Mouse (Mus musculus) C2C12 (cell line): ENCODE data around the gene Zfp385c. TPM values are rescaled to one million over a fixed set of nuclear protein-coding genes. Genes with fewer than 3 reads are reported as not detected.

Experiments used
- H3K27me3 ChIP-seq: one replicate; pipeline ENCODE4 v1.6.1; 2011; ENCODE audit not compliant: control insufficient read depth, insufficient read depth, insufficient read length
- H3K36me3 ChIP-seq: one replicate; pipeline ENCODE4 v1.6.1; 2011; ENCODE audit not compliant: control insufficient read depth, insufficient read depth
- H3K4me3 ChIP-seq: one replicate; pipeline ENCODE4 v1.5.1; 2011; ENCODE audit warnings: mild to moderate bottlenecking, control low read depth; ENCODE audit not compliant: poor library complexity, insufficient read depth, severe bottlenecking
- H3K79me2 ChIP-seq: one replicate; pipeline ENCODE4 v1.6.1; 2011; ENCODE audit not compliant: control insufficient read depth, insufficient read depth
- H3K79me3 ChIP-seq: one replicate; pipeline ENCODE4 v1.6.1; 2011; ENCODE audit warnings: low read depth, control low read depth
- H3ac ChIP-seq: one replicate; pipeline ENCODE3; 2011; ENCODE audit warnings: low read depth; ENCODE audit not compliant: control insufficient read depth, insufficient read length
- CEBPB ChIP-seq: IDR thresholded peaks from one replicate; pipeline ENCODE4 v1.6.1; 2011; ENCODE audit warnings: low read depth, mild to moderate bottlenecking, control low read depth, moderate library complexity
- CTCF ChIP-seq: IDR thresholded peaks from one replicate; pipeline ENCODE4 v1.5.1; 2011; ENCODE audit not compliant: control insufficient read depth, insufficient read depth, insufficient read length
- FOSL1 ChIP-seq: IDR thresholded peaks from one replicate; pipeline ENCODE4 v1.8.0; 2011; ENCODE audit warnings: mild to moderate bottlenecking, low read length; ENCODE audit not compliant: poor library complexity, insufficient read depth, severe bottlenecking
- MAX ChIP-seq: IDR thresholded peaks from one replicate; pipeline ENCODE4 v1.6.1; 2011; ENCODE audit warnings: mild to moderate bottlenecking, control low read depth
- MYOD1 ChIP-seq: IDR thresholded peaks from one replicate; pipeline ENCODE4 v1.6.1; 2011; ENCODE audit warnings: low read depth; ENCODE audit not compliant: control insufficient read depth, insufficient read length
- MYOG ChIP-seq: IDR thresholded peaks from one replicate; pipeline ENCODE4 v1.6.1; 2011; ENCODE audit not compliant: control insufficient read depth, insufficient read length; ENCODE audit errors: extremely low read depth
- USF1 ChIP-seq: IDR thresholded peaks from one replicate; pipeline ENCODE4 v1.6.1; 2011; ENCODE audit warnings: low read depth, mild to moderate bottlenecking, control low read depth, moderate library complexity
- polyA plus RNA-seq: library from polyadenylated mRNA; unstranded; fragments of >200 nt; fragmentation: generic; extraction: Trizol; gene quantifications from one replicate; pipeline ENCODE4 v1.2.1, GENCODE M21; 2012; ENCODE audit warnings: missing spikeins

The Zfp385c gene
- polyA plus RNA-seq, 1 experiment, result not detected

DNA sequence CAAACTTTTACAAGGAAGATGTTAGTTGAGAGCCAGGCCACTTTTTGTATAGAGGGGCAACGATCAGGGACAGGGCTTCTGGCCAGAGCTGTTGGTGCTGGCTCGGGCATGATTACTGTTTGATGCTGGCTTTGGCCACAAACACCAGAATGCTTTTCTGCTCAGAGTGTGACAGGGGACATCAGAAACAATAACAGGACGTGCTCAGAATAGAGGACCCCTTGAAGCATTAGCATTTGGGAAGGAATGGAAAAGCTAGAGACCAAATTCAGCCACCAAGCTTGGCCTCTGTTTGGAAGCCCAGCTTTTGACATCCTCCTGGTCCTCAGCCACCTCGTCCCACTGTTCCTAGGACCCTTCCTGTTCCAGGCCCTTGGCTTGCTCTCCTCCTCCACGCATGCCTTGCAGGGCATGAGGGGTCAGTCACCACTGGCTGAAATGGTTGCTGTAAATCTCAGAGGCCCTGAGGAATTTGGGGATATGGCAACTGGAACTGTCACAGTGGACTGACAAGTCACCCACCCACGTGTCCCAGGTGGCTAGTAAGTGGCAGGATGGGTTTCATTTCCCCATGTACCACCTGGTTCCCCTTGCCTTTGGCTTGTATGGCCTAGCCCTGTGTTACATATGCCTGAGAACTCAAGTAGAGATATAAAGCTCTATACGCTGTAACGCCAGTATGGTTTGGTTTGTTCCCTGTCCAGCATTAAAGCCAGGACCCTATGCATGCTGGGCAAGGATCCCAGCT lies 114.2 kb downstream of the Zfp385c start:
- H3K36me3 ChIP-seq, result peaks cover 38% of the 10 kb centered on the region

More for the DNA sequence above, 114.2 kb downstream of the Zfp385c start:
- Histone ChIP-seq H3K27me3 (no peaks in the 10 kb centered on the region), H3K79me2 (no peaks in the 10 kb centered on the region), H3K79me3 (peaks cover 2% of the 10 kb centered on the region), H3ac (no peak overlapping the region), H3K4me3 (no peak overlapping the region)
- TF ChIP-seq MAX, result no peak
- TF ChIP-seq CTCF, result no peak
- no peak for TF ChIP-seq FOSL1
- TF ChIP-seq USF1, result no peak
- no peak for TF ChIP-seq CEBPB
- no peak for TF ChIP-seq MYOG
- TF ChIP-seq MYOD1, result no peak

Other genes with a start within 250 kb of the Zfp385c start
- 4.4 TPM for gene Klhl11, start 219.7 kb downstream of the Zfp385c start, polyA plus RNA-seq
- gene Acly, start 164.5 kb downstream of the Zfp385c start, polyA plus RNA-seq, result 86.6 TPM
- 0.06 TPM for gene Ttc25, start 146.8 kb downstream of the Zfp385c start, polyA plus RNA-seq
- 10.2 TPM for gene Cnp, start 117.6 kb downstream of the Zfp385c start, polyA plus RNA-seq
- 36.1 TPM for gene Nkiras2, start 73.2 kb downstream of the Zfp385c start, polyA plus RNA-seq
- 89.7 TPM for gene Dnajc7, start 72.3 kb downstream of the Zfp385c start, polyA plus RNA-seq
- gene Dhx58, start 11.8 kb upstream of the Zfp385c start, polyA plus RNA-seq, result 0.64 TPM
- gene Kat2a, start 20.0 kb upstream of the Zfp385c start, polyA plus RNA-seq, result 50.3 TPM
- gene Hspb9, start 21.4 kb upstream of the Zfp385c start, polyA plus RNA-seq, result 0.68 TPM
- 136 TPM for gene Rab5c, start 45.8 kb upstream of the Zfp385c start, polyA plus RNA-seq
- not detected for gene Kcnh4, start 67.5 kb upstream of the Zfp385c start, polyA plus RNA-seq
- not detected for gene Hcrt, start 70.5 kb upstream of the Zfp385c start, polyA plus RNA-seq
- 5.5 TPM for gene Ghdc, start 78.5 kb upstream of the Zfp385c start, polyA plus RNA-seq
- gene Stat5b, start 158.3 kb upstream of the Zfp385c start, polyA plus RNA-seq, result 2.4 TPM
- gene Stat5a, start 166.9 kb upstream of the Zfp385c start, polyA plus RNA-seq, result 13.3 TPM
- 36.1 TPM for gene Stat3, start 247.1 kb upstream of the Zfp385c start, polyA plus RNA-seq